Mouse (Mus musculus) NIH3T3 (cell line): ENCODE results near the gene Rfpl4.
A peak's percentile ranks its signal among the peaks of the same experiment; 100 is the strongest.
"Not testable (repeated sequence)": the region's sequence is repeated elsewhere in the genome, so short reads cannot be mapped to it uniquely, and the experiment has no call there.

ENCODE experiments used
- DNase-seq: peaks from one replicate; pipeline ENCODE4 v3.0.0-alpha.2; 2012; ENCODE audit warnings: low read depth

Gene Rfpl4

GRCm38 (mm10) chr7:5080815-5081214 lies 35.9 kb downstream of the Rfpl4 start:
- peak; percentile 38 for DNase-seq

GRCm38 (mm10) chr7:5080010-5080751 lies 36.6 kb downstream of the Rfpl4 start, which contains the start of gene Epn1:
Gene Epn1, plus strand, starts transcription at chr7:5080235.
- DNase-seq = peak; percentile 96

DNA sequence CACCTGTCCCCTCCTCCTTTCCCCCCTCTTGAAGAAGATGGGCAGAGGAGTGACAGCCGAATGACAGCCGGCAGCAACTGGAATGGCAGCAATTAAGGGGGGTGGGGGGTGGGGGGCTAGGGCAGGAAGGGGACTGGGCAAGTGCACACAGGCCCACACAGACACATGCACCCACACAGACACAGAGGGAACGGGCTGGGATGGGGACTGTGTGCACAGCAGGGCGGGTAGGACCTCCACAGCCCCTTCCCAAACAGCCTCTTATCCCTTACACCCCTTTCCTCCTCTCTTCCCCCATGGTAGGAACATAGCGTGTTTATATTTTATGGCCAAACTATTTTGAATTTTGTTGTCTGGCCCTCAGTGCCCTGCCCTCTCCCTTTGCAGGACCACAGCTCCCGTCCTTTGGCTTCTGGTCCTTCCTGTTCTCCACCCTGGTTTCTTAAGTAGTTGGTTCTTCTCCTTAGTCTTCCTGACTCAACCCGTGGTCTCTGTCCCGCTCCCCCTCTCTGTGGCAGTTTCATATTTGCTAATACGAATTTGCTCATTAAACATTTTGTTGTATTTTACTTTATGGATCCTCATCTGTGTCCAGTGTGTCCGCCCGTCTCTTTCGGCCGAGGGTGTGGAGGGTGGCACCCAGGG lies 37.3 kb downstream of the Rfpl4 start:
- not testable (repeated sequence) for DNase-seq

DNA sequence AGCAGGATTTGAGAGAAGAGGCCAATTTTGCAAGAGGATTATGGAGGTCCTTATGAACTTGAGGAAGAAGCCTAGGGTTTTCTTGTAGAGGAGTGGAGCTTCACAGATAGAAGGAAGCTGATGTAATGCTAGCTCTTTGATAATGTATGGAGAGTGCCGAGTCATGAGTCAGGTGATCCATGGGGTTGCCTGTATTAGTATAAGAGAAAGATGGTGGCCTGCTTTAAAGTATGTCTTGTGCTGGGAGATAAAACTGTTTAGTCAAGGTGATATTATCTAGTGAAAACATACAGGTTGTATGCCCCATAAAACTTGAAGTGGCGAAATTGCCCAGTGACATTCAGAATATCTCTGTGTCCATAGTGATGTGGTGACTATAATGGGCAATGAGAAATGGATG lies 39.8 kb downstream of the Rfpl4 start:
- no peak for DNase-seq

DNA sequence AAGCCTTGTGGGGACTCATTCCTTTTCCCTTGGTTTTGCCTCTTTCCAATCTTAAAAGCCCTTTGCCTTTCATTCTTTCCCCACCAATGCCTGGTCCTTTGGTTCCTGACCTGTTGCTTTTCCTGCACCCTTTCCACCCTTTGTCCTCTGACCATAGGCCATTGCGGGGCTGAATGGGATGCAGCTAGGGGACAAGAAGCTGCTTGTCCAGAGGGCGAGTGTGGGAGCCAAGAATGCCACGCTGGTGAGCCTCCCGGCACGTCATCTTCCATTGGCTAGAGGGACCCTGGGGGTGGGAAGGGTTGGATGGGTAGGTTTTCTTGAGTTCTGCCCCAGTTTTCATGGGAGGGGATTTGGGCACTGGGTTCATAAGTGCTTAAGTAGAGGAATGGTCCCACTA lies 41.8 kb downstream of the Rfpl4 start:
- DNase-seq = no peak

DNA sequence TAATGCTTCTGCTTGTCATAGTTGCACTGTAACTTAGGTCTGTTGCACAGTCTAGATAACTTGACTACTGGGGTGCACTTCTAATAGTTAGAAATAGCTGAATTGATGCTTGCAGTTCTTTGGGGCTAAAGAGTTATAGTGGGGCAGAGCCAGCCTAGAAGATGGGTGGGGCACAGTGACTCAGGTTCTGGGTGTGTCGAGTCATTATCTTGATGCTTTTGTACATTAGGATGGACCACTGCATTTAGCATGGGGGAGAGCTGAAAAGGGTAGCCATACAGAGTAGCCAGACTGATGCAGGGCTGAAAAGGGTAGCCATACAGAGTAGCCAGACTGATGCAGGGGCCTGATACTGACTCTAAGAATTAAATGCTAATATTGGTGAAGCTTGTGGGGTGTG lies 43.2 kb downstream of the Rfpl4 start:
- DNase-seq = no peak

GRCm38 (mm10) chr7:5064886-5065285 lies 51.9 kb downstream of the Rfpl4 start:
- DNase-seq = no peak

GRCm38 (mm10) chr7:5062360-5063001 lies 54.3 kb downstream of the Rfpl4 start:
- peak; percentile 89 for DNase-seq

- peak; percentile 95 for DNase-seq
Measured at GRCm38 (mm10) chr7:5061774-5062359, 54.9 kb downstream of the Rfpl4 start, which contains the start of gene U2af2. Gene U2af2, plus strand, starts transcription at chr7:5062143.

GRCm38 (mm10) chr7:5060944-5061773 lies 55.6 kb downstream of the Rfpl4 start:
- peak; percentile 99 for DNase-seq

DNA sequence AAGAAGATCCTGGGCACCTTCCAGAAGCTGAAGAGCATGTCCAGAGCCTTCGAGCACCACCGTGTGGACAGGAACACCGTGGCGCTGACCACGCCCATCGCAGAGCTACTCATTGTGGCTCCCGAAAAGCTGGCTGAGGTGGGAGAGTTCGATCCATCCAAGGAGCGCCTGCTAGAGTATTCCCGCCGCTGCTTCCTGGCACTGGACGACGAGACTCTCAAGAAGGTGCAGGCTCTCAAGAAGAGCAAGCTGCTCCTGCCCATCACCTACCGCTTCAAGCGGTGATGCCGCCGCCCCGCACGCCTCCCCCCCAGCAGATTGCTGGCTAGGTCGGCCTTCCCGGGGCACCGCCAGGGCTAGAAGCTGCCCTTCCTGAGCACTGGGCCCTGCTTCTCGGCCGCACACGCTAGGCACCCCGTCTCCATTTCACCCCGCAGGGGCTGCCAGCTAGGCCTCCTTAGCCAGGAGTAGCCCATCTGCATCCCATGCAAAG lies 56.5 kb downstream of the Rfpl4 start:
- DNase-seq = peak; percentile 96
